Mouse (Mus musculus): ENCODE data around the gene Trib2. TPM values are rescaled to one million over a fixed set of nuclear protein-coding genes. Genes with fewer than 3 reads are reported as not detected.

Trib2 gene
- polyA plus RNA-seq, 3 experiments from 2014 or later = 38.7 to 86.8 (median 66.6) TPM

DNA sequence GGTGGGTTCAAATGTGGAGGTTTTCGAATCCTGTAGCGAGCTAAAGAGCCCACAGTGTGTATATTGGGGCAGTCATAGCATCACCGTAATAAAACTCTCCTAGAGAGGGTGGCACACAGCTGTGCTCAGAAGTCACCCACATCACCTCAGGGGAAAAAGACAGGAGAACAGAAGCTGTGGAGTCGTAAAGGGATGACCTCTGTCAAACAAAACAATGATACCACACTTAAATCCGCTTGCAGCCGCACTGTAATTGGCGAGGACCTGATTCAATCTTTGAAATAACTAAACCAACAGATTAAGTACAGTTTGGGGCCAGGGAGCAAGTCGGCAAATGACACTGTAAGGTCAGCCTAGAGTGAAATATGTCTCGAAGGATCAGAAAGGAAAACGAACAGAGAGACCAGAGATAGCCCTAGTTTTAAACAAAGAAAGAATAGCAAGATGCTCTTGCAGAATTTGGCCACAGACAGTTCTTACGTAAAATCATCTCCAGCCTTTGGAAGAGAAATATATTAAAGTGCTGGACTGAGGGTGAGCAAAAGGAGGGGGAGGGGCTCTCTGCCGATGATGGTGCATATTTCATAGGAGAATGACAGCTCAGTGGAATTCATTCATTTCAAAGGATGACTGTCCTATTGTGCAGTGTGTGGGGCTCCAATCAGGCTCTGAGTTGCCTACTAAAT is 3.4 kb downstream of the Trib2 start:
- ATAC-seq = no peak

- peak; percentile 3 for ATAC-seq
Measured at GRCm38 (mm10) chr12:15812139-15812962, 4.4 kb downstream of the Trib2 start.

GRCm38 (mm10) chr12:15811682-15812081 is 5.0 kb downstream of the Trib2 start:
- peak; percentile 5 for ATAC-seq

- ATAC-seq = no peak
Measured at GRCm38 (mm10) chr12:15810926-15811325, 5.8 kb downstream of the Trib2 start.

DNA sequence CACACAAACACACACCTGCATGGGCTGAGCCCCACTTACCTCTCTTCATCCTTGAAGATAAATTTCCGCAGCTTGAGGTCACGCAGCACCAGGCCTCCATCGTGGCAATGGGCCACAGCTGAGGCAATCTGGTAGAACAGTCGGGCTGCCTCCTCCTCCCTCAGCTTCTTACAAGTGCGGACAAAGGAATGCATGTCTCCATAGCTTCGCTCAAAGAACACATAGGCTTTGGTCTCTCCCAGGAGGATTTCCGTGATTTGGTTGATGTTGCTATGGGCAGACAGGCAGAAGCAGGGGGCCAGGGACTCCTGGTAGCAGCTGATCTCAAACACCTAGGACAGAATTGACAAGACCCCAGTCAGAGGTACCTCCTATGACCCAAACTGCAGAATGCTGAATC is 7.1 kb downstream of the Trib2 start:
- no peak for ATAC-seq

DNA sequence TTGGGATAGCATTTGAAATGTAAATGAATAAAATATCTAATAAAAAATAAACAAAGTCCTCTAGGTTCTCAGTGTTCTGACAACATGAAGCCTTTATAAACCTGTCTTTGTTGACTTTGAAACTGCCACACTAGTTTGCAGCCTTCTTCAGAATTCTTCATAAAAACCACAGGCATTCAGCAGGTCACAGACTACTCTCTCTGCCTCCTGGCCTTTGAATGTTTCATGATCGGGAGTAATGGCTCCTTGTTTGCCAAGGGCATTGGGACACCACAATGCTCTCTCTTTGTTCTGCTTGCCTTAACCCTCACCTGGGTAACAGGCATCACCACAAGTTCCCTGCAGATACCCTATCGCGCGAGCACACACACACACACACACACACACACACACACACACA is 7.5 kb downstream of the Trib2 start:
- ATAC-seq = no peak

DNA sequence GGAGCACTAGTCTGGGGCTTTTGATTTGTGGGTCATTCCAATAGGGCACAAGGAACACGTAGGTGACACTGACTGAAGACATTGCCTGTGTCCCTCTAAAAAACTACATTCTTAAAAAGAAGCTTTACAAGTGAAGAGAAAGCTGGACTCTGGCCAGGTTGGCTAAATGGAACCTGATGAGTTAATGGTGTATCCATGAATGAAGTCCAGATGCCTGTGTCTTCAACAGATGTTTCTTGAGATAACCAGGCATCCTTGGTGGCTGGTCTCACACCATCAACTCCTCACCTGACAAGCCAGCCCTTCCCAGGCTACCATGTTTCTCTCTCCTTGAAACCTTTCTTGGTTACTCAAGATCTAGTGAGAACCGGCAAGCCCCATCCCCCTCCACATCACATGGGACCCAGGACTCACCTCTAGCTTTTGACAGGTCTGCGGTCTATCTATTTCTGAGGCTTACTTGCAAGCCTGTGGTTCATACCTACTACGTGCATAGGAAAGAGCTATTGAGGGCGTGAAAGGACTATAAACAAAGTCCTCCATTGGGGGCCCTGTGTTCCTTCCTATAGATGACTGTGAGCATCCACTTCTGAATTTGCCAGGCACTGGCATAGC is 8.4 kb downstream of the Trib2 start:
- no peak for ATAC-seq

DNA sequence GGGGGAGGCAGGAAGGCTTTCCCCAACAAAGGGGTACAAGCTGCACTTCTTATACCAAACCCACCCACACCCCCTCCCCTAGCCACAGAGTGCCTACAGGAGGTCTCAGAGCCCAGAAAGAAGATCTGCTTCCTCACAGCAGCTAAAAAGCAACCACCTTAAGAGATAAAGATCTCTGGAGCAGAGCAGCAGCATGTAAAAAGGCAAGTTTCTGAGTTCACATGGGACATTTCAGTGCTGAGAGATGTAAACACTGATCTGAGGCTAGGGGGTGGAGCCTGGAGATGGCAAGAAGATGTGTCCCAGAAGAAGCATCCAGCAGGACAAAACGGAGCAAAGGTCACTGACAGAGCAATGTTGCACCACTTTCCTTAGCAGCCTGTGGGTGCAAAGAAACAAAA is 11.8 kb downstream of the Trib2 start:
- peak; percentile 68 for ATAC-seq

- ATAC-seq = no peak
Measured at GRCm38 (mm10) chr12:15803936-15804438, 12.7 kb downstream of the Trib2 start.

DNA sequence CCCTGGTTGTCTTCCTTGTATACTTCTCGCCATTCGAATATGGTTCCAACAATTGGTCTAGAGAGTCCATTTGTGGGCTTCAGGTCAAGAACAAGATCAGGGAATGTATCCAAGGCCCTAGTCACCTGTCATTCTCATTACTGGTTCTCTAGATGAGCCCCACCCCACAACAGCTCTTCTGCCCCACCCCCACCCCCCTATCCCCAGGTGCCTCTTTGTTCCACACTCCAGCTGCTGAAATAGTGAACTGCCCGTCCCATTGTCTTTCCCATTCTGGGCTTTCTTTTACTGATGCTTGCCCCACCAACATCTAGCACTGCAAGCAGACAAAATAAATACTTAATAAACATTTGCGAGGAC is 15.2 kb downstream of the Trib2 start:
- ATAC-seq = no peak

- no peak for ATAC-seq
Measured at GRCm38 (mm10) chr12:15800914-15801570, 15.7 kb downstream of the Trib2 start.

- ATAC-seq = no peak
Measured at GRCm38 (mm10) chr12:15800196-15800913, 16.4 kb downstream of the Trib2 start.

DNA sequence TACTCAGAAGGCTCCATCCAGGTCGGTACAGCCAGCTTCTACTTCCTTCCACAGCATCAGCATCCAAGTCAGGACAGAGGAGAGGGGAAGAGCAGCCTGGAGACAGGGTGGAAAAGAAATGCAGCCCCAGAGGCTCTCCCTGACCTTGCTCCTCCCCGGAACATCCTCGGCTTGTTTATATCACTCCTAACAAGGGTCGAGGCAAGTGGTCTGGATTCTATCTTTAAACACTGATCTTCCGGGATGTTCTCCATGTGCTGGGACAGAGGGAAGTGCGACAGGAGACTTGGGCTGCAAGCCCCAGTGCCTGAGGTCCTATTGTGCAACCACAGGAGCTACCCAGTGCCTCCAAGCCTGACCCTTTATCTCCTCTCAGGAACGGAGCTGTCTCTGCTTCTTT is 18.7 kb downstream of the Trib2 start:
- no peak for ATAC-seq

DNA sequence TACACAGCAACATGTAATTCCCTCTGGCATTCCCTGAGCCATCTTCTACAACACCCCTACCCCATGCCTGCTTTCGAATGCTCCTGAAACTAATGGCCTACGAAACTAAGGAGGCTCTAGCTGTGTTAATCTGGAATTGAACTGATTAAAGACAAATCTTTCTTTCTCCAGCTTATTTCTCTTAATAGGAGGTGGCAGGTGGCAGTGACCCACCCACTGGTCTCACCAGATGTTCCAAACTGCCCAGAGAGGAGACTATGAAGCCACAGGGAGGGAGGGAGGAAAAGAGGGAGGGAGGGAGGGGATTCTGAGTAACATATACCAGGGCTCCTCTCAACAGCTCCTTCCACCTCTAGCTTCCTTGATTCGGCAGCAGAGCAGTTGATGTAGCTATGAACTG is 20.8 kb downstream of the Trib2 start:
- ATAC-seq = no peak

GRCm38 (mm10) chr12:15793336-15793735 is 23.4 kb downstream of the Trib2 start:
- ATAC-seq = no peak

- ATAC-seq = no peak
Measured at GRCm38 (mm10) chr12:15790181-15790580, 26.5 kb downstream of the Trib2 start.

- ATAC-seq = no peak
Measured at GRCm38 (mm10) chr12:15777047-15777446, 39.7 kb downstream of the Trib2 start.

GRCm38 (mm10) chr12:15771686-15772085 is 45.0 kb downstream of the Trib2 start:
- no peak for ATAC-seq

DNA sequence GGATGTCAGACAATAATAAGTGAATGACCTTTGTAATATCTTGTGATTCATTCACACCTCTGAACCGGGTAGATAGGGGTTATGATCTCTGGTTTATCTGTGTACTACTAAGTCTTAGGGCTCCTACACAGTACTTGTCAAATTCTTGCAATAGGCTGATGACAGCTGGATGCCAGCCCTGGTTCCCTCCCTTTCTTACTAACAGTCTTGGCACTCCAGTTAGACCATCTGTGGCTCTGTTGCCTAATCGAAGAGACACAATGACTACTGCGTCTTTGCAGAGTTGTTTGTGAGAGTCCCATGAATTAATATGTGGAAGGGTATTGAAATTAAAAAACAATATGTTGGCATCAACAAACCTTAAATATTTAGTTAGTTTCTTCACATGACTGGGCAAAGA is 48.2 kb downstream of the Trib2 start:
- no peak for ATAC-seq

DNA sequence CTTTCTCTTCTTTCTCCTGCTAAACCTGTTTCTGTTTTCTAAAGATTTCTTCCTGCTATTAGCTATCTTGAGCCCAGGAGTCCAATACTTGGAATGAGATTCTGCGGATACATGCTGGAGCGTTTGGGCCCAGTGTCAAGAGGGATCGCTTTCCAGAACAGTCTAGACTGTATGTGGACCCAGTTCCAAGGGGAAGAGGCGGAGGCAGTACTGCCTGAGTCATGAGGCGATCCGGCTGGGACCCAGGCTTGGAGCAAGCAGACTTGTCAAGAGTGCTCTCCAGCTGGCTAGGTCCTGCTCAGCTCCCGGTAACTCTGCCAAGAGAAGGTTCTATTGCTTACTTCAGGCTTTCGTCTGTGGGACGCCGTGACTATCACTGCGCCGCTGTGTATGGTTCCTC is 50.7 kb downstream of the Trib2 start:
- ATAC-seq = no peak

DNA sequence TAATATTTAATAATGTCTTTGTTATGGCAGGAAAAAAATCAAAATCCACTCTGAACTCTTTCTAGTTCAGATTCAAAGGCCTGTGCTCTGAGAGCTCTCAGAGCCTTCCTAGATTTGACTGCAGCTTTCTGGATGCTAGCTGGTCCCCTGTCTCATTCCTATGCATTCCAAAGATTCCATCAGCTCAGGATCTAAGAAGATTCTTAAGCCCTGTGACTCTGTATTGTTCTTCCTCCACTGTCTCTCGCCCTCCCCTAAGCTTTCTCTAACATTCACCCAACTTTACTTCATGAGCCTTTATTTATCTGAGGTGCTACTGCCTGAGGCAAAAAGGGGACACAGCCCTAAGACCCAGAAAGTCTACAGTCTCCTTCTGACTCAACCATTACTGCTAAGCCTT is 51.5 kb downstream of the Trib2 start:
- no peak for ATAC-seq

DNA sequence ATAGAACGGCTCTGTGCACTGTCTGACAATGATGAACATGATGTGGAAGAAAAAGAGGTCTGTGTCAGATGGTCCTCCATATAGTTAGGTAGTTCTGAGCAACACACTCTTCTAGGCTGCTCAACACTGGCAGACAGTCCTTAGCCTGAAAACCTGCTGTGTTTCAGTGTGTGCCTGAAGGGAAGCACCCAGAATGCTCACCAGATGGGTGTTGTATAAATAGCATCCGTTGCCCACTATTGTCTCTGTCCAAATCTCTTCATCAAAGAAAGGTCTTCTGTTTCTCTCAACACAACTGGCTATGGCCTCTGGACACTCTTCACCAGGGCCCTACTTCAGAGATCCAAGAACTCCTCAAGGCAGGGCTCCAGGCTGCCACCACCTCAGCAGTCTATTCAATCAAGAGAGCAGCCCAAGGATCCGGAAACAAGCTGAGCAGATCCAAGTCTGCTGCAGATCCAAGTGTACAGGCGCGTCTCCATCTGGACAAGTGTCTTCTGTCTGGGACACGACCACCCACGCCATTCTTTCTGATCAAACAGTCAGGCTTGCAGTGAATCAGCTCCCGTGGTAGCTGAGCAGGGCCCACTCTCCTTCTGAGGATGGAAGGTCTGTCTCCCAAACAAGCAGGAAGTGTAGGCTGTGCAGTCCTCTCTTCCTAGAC is 55.1 kb downstream of the Trib2 start:
- no peak for ATAC-seq
